Mouse (Mus musculus) layer of hippocampus, adult 9-11 months (tissue): Measurements from ENCODE around the gene Agk.

Experiments used
- DNase-seq: peaks from one replicate; pipeline ENCODE4 v3.0.0; 2022

The Agk gene

DNA sequence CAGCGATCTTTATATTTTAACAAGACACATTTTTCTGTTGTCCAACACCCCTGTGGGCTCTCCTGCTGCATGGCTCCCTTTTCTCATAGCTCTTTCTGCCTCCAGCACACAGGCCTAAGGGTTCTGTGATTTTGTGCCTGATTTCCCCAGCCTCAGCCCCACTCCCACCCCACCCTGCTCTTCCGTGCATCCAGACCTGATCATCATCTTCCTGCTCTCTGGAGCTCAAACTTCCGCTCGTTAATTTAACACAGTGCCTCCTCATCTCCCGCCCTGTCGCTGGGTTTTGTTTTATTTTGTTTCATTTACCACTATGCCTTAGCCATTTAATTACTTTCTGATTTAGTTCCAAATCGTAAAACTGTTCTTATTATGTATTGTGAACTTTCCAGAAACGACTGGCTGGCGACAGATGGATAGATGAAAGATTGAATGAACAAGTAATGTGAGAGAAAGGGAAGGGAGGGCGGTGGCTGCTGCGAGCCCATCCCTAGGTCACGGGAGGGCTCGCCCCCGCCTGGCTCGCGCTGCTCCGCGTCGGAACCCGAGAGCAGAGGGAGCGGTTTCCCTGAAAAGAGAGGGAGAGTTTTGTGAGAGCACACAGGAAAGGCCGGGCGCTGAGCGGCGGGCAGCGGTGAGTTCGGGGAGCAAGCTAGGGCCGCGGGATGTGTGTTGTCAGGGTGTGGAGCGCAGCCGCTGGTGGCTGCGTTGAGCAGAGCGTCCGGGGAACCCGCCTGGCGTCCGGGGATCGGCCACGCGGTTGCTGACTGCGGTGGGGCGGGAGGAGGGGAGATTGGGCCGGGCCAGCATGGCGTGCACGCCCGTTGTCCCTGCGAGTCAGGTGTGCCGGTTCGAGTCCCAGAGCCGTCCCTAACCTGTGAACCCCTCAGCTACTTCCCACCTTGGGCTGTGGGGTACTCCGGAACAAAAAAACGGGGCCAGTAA lies at the start of gene Agk:
TSS of gene Agk (plus strand) at position 276 of the 945 bp plus-strand sequence.
- DNase-seq: peak; percentile 56

DNA sequence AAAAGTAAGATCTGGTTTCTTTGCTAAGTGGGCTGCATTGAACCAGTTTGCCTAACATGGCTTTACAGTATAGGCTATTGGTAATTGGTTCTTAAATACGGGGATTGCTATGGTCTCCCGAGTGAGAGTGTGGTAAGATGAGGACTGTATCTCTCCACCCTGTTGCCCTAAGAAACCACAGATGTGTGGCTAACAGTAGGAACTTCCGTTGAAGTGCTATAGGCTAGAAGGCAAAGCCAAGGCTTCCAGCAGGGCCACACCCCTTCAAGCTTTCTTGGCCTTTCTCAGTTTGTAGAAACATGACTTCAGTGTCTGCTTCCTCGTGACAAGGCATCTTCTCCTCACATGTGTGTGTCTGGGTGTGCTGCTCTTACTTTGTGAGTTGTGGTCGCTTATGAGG lies 24.3 kb upstream of the Agk start:
- no peak for DNase-seq

DNA sequence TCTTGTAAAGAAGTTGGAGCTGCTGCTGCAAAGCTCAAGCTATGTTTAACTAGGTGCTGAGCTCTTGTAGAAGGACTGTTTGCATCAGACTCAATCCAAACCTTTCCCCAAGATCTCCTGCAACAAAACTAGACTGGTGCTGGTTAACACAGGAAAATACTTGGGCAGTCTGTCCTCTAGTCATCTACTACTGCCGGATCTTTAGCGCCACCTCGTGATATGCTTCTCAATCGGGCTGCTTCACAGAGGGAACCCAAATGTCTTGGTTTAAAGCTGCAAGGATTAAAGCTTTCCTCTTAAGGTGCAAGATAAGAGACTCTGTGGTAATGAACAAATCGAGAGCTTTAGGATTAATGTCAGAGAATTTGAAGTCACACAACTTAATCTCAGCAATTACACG lies 21.6 kb upstream of the Agk start:
- DNase-seq: peak; percentile 77

DNA sequence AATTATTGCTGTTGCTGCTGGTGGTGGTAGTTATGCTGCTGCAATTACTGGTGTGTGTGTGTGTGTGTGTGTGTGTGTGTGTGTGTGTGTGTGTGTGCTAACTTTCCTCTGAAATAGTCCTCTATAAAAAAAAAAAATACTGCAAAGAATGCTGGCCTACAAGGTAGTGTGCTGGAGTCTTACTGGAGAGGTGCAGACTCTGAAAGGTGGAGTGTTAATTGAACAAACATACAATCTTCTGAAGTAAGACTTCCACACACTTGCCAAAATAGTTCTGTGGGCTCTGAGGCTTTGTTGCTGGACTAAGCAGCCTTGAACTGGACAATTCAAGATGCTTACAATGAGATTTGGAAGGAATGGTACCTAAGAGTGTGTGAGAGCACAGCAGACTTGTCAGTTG lies 20.0 kb upstream of the Agk start:
- DNase-seq: no peak

GRCm38 (mm10) chr6:40326341-40326740 lies 1.4 kb downstream of the Agk start:
- DNase-seq: no peak

DNA sequence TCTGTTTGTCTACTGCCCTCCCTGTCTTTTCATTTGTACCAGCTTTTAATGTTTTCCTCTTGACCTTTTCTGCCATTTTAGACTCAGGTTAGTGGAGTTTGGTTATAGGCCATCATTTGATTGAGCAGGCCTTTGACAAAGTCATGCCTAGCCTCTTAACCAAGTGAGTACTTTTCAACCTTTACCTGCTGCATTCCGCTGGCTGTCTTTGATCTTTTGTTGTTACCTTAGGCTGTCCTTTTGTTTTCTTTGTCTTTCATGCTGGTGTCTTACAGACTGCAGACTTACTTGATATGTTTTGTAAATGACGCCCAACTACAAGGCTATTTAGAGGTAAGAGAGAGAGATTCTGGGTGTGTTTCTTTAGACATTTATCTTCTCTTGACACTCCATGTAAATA lies 8.5 kb downstream of the Agk start:
- DNase-seq: no peak

DNA sequence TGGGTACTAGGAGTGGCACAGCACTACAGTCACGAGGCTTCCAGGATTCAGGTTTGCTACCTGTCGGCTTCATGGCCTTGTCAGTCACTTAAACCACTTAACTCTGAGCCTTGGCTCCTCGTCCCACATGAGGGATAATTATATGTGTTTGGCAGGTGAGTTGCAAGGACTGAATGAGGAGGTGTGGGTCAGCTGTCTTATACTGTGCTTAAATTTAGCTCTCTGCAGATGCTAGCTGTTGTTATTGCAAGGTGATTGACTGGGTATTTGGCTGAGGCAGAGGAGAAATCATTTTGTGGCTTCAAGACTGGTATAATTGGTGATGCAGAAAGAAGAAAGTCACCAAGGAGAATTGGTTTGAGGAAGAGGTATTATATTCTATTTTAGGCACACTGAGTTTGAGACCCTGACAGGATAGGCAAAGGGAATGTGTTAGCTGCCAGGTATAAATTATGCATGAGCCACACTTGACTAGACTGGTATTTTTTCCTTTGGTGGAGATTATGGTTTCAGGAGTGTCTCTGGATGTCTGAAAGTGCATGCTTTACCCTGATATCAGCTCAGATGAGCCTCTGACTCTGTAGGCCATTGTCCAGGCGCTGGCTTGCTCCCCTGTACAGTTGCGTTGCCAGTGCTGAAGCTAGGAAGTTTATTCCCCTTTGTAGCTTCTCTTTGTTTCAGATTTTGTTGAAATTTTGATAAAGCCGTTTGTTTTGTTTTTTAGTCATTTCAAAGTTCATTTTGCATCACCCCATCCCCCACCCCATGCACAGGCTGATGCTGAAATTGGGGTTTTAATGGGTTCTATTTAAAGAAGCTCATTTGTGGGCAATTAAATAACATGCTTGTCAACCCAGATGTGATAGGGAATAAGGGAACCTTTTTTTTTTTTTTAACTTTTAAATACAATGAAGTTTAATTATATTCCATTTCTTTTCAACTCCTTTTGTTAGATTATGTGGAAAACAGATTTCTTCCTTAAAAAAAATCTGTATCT lies 12.1 kb downstream of the Agk start:
- no peak for DNase-seq

GRCm38 (mm10) chr6:40346959-40347771 lies 22.2 kb downstream of the Agk start:
- peak; percentile 79 for DNase-seq

- DNase-seq: no peak
These were observed 22.8 kb downstream of the Agk start for GRCm38 (mm10) chr6:40347772-40348111.

DNA sequence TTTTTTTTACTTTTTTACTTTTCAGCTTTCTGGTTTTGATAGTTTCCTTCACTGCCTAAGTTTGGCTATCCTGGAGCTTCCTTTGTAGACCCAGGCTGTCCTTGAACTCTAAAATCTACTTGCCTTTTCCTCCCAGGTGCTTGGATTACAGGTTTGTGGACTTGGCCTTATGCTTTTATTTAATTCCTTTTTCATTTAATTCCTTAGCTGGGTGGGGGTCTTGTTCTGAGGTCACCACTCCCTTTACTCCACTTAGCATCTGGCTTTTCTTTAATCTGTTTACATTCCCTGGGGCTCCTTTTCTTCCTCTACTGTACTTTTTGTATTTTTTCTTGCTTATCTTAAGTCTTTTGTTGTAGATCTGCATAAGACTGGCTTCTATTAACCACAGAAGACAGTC lies 25.1 kb downstream of the Agk start:
- DNase-seq: no peak

- DNase-seq: no peak
These were observed 25.9 kb downstream of the Agk start for GRCm38 (mm10) chr6:40350856-40351255.

GRCm38 (mm10) chr6:40353360-40353759 lies 28.4 kb downstream of the Agk start:
- no peak for DNase-seq

DNA sequence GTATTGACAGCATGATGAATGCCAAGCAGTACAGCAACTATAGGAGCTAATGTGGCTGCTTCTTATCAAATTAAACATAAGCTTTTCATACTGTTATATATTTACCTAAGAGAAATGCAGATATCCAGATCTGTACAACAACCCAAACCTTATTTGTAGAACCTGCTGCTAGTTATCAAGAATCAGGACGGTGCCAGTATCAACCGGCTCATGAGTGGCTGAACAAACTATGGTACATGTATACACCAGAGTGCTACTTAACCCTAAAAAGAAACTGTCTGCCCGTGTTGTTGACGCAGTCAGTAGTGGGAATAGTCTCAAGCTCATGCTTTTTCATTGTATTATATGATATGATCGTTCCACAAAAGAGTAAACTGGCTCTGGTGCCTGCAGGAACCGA lies 46.1 kb downstream of the Agk start:
- DNase-seq: no peak

- DNase-seq: no peak
These were observed 55.2 kb downstream of the Agk start for GRCm38 (mm10) chr6:40380181-40380580.

DNA sequence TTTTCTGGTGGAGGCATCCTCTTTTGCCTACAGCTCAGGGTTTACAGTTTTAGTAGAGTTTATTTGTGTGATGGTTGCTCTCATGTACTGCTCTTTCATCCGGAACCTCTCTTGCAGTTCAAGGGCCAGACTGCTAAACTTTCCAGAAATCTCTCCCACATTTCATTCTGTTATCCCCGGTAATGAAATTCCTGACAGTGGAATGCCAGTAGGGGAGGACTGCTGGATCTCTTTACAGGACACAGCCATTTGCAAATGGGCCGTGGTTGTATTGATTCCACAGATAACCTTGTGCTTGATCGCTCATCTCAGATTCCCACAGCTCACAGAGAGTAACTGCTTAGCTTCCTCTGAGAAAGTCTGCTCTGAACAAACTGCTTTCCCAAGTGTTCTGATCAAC lies 56.9 kb downstream of the Agk start:
- no peak for DNase-seq

GRCm38 (mm10) chr6:40385682-40386081 lies 60.7 kb downstream of the Agk start:
- no peak for DNase-seq

GRCm38 (mm10) chr6:40388660-40389059 lies 63.7 kb downstream of the Agk start:
- DNase-seq: no peak

GRCm38 (mm10) chr6:40390975-40391374 lies 66.0 kb downstream of the Agk start:
- DNase-seq: no peak

GRCm38 (mm10) chr6:40393213-40393612 lies 68.2 kb downstream of the Agk start:
- DNase-seq: peak; percentile 91

GRCm38 (mm10) chr6:40402031-40402430 lies 77.1 kb downstream of the Agk start:
- no peak for DNase-seq

GRCm38 (mm10) chr6:40403640-40404285 lies 78.8 kb downstream of the Agk start:
- DNase-seq: peak; percentile 55

DNA sequence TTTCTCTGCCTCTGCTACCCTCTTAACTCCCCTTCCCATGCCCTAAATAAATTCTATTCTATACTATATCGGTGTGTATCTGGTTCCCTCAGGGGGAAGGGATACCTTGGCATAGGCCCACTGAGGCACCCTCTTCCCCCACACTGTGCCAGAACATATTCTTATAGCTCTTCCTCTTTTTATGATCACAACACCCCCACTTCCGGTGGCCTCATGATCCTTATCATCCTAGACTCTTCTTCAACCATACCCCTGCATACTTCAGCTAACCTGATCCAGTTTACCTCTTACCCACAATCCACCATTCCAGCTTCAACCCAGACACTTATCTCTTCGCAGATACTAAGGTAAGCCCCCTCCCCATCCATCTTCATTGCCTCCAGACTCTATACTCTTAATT lies 86.1 kb downstream of the Agk start:
- no peak for DNase-seq
